In genomic region chr15:63558691-63559090, GRCm38 (mm10) we compare ENCODE assay signal across 18 mouse cellular contexts.
"Had no signal": no experiment of that assay in that cellular context is flagged by ENCODE, and none has a peak within 500 bp of the region (broad histone marks: within the 10 kb centered on the region; RNA-seq: fewer than 3 reads in every experiment).

No protein-coding gene starts in this region.

- H3K27me3 ChIP-seq: limb, embryonic 13.5 days; liver, embryonic 12.5 days; liver, embryonic 15.5 days; midbrain, embryonic 12.5 days; midbrain, embryonic 15.5 days; neural tube, embryonic 13.5 days had no signal

- H3K4me1 ChIP-seq: limb, embryonic 10.5 days; limb, embryonic 13.5 days; liver, embryonic 12.5 days; liver, embryonic 15.5 days; midbrain, embryonic 12.5 days; midbrain, embryonic 15.5 days; neural tube, embryonic 13.5 days had no signal

- H3K4me3 ChIP-seq: layer of hippocampus, adult 2 months; limb, embryonic 10.5 days; limb, embryonic 13.5 days; liver, embryonic 12.5 days; liver, embryonic 15.5 days; midbrain, embryonic 12.5 days; midbrain, embryonic 15.5 days; myocyte; neural tube, embryonic 13.5 days had no signal

- ATAC-seq: liver, embryonic 12.5 days; midbrain, embryonic 15.5 days had no signal

- H3K4me2 ChIP-seq: limb, embryonic 13.5 days; liver, embryonic 12.5 days; liver, embryonic 15.5 days; midbrain, embryonic 12.5 days; midbrain, embryonic 15.5 days; neural tube, embryonic 13.5 days had no signal

- H3K9me3 ChIP-seq: limb, embryonic 10.5 days; limb, embryonic 13.5 days; liver, embryonic 12.5 days; liver, embryonic 15.5 days; midbrain, embryonic 12.5 days; midbrain, embryonic 15.5 days; neural tube, embryonic 13.5 days had no signal

- DNase-seq: kidney, postnatal 25 days; layer of hippocampus, adult 9-11 months; liver; lung, adult 18-20 months; retina, postnatal 1 day; right cerebral cortex, postnatal 25 days; thymus, adult 18-20 months; thymus, postnatal 36 days had no signal

- H3K27ac ChIP-seq: layer of hippocampus, adult 2 months; limb, embryonic 10.5 days; limb, embryonic 13.5 days; liver, embryonic 12.5 days; liver, embryonic 15.5 days; macrophage; midbrain, embryonic 12.5 days; midbrain, embryonic 15.5 days; neural tube, embryonic 13.5 days had no signal

- H3K36me3 ChIP-seq: limb, embryonic 10.5 days; limb, embryonic 13.5 days; liver, embryonic 12.5 days; liver, embryonic 15.5 days; midbrain, embryonic 12.5 days; midbrain, embryonic 15.5 days; neural tube, embryonic 13.5 days had no signal

- H3K9ac ChIP-seq: limb, embryonic 13.5 days; liver, embryonic 12.5 days; liver, embryonic 15.5 days; midbrain, embryonic 12.5 days; midbrain, embryonic 15.5 days; neural tube, embryonic 13.5 days had no signal
